Mouse (Mus musculus): ENCODE measurements around the gene Chmp1a.
A peak's percentile ranks its signal among the peaks of the same experiment; 100 is the strongest.
"Not testable (repeated sequence)": the region's sequence is repeated elsewhere in the genome, so short reads cannot be mapped to it uniquely, and the experiment has no call there.

Gene Chmp1a

DNA sequence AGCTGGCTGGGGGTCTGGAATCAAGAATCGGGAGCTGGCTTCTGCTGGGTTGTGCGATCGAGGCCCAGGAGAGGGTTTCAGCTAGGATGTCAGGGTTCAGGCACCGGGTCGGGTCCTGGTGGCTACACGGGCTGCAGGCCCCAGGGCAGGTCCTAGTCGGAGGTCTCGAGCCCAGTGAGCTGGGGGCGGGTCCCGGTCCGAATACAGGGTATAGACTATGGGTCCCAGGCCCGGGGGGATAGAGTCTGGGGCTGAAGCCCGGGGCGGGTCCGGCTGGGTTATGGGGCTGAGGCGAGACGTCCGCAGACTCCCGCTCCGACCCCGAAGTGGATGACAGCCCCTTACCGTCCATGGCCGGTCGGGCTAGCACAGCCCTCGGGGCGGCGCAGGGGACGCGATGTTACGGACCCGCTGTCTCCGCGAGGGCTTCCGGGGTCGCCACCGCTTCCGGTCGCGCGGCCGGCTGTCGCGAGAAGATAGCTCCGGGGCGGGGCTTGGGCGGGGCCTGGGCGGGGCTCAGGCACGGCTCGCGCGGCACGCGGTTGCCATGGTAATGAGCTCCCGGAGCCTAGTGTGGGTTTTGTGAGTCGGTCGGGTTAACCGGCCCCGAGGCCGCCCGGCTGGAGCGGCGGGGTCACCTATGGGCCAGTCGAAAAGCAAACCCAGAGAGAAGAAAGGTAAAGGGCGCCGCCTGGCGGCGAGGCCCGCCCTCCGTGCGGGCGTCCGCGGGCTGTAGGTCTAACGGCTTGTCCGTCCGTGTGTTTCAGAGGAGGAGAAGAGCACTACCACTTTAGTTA lies at the start of gene Chmp1a, which contains the start of gene Spata33:
Gene Chmp1a (minus strand): TSS at position 443 of the 797 bp plus-strand sequence.
Gene Spata33 (plus strand): TSS at position 512 of the 797 bp plus-strand sequence.
- DNase-seq (ENCODE audit: low spot score in 2 of 2): peak; percentile 90 to 91

DNA sequence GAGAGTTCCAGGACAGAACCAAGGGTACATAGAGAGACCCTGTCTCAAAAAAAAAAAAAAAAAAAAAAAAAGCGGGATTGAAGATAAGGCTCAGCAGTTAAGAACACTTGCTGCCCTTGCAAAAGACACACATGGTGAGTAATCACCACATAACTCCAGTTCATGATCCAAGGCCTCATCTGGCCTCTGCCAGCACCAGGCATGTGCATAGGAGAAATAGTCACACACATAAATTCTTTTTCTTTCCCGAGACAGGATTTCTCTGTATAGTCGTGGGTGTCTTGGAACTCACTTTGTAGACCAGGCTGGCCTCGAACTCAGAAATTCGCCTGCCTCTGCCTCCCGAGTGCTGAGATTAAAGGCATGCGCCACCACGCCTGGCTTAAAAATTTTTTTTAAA lies 45.0 kb upstream of the Chmp1a start:
- DNase-seq (ENCODE audit: low spot score in 2 of 2): not testable (repeated sequence)

- no peak for DNase-seq (ENCODE audit: low spot score in 2 of 2)
These were observed 44.6 kb upstream of the Chmp1a start for GRCm38 (mm10) chr8:123257114-123257513.

GRCm38 (mm10) chr8:123255170-123255569 lies 42.6 kb upstream of the Chmp1a start:
- DNase-seq (ENCODE audit: low spot score in 2 of 2): no peak

DNA sequence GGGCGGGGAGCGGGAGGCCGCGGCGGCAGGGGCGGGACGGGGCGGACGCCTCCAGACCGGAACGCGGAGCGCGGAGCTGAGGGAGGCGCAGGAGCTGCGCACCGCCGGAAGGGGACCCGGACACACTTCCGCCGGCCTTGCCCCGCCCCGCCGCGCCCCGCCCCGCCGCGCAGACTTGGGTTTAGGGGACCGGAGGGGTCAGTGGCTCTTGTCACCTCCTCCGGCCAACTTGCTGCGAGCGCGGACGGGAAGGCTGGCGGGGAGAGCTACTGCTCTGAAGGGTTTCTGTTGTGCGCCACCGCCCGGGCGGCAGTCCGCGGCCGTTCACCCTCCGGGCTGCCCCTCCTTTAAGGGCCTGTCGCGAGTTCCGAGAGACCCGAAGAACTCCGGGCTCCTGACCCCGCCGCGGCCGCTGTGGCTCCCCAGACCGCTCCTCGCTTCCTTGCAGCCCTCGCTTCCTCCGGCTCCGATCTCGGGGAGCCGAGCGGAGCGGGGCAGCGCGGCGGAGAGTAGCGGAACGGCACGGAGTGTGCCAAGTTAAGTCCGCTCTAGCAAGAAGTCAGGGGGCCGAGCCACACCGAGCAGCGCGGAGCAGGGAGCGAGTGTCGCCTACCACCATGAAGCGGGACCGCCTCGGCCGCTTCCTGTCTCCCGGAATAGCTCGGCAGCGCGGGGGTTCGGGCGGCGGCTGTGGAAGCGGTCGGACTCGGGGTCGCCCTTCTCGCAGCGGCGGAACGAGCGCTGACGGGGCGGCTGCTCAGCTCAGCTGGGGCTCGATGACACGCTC lies 41.7 kb upstream of the Chmp1a start, which contains the start of the genes Zfp276 and Vps9d1:
Gene Zfp276 (plus strand): TSS at position 97 of the 787 bp plus-strand sequence.
Gene Vps9d1 (minus strand): TSS at position 250 of the 787 bp plus-strand sequence.
- peak; percentile 86 to 88 for DNase-seq (ENCODE audit: low spot score in 2 of 2)

- DNase-seq (ENCODE audit: low spot score in 2 of 2): no peak
These were observed 41.0 kb upstream of the Chmp1a start for GRCm38 (mm10) chr8:123253451-123254098.

DNA sequence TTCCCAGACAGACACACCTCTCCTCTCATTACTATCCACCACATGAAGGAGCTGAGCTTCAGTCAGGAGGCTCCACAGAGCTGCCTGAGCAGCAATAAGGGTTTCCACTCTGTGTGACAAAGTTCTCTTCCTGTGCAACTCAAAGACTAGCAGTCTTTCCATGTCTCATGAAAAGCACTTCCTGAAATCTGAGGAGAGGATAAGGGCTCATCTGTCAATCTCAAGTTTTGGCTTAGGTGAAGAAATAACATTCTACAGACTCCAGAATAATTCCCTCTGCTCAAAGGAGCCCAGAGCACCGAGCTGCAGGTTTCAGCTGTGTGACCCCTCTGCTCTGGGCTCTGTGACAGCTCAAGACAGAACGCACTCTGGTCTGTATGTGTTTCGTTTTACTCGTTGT lies 40.4 kb upstream of the Chmp1a start:
- DNase-seq (ENCODE audit: low spot score in 2 of 2): no peak

DNA sequence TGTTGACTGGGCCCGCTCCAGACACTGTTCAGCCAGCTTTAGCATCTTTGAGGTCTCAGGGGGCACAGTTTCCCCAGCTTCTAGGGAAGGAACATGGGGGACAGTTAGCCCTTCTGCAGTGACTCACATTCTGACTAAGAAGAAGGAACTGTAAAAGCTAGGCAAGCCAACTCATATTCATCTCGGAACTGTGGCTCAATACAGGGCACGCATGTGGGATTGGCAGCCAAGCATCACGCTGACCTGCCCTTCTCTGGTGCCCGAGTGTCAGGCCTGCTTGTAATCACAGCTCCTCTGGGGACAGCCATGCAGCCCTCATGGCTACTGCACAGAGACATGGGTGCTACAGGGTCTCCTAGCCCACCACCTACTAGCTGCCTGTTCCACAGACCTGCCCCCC lies 38.4 kb upstream of the Chmp1a start:
- no peak for DNase-seq (ENCODE audit: low spot score in 2 of 2)

GRCm38 (mm10) chr8:123248596-123248995 lies 36.0 kb upstream of the Chmp1a start:
- no peak for DNase-seq (ENCODE audit: low spot score in 2 of 2)

DNA sequence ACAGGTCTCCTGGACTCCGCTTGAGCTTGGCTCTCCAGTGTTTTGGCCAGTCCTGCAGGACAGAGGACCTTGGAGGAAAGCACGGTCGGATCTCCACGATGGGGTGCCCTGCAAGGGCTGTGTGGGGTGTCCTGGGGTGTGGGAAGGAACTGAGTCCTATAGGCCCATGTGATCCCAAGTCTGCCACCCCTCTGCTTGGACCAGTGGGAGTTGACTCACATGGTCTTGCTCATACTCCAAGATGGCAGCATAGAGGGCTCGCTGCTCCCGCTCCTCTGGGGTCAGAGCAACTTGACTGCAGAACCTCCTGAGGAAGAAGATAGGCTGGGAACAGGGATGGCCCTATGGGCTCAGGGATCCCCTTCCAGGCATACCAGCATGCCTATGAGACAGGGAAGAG lies 35.2 kb upstream of the Chmp1a start:
- no peak for DNase-seq (ENCODE audit: low spot score in 2 of 2)

DNA sequence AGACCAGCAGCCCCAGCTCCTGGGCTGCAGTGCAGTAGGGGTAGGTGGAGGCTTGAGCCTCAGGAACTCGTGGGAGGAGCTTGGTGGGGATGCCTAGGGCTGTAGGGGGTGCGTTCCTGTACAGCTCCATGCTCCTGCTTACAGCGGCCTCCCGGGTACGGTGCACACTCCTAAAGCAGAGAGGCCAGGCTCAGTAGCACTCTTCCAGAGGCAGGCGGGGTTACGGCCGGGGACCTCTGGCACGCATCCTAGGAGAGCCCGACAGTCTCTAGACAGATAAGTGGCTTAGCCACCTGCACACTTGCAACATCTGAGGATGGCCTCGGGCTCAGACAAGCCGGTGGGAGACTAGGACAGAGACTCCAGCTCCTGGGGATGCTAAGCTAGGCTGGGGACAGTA lies 33.0 kb upstream of the Chmp1a start:
- no peak for DNase-seq (ENCODE audit: low spot score in 2 of 2)

- DNase-seq (ENCODE audit: low spot score in 2 of 2): no peak
These were observed 31.8 kb upstream of the Chmp1a start for GRCm38 (mm10) chr8:123244382-123244781.

GRCm38 (mm10) chr8:123243053-123243452 lies 30.5 kb upstream of the Chmp1a start:
- no peak for DNase-seq (ENCODE audit: low spot score in 2 of 2)

DNA sequence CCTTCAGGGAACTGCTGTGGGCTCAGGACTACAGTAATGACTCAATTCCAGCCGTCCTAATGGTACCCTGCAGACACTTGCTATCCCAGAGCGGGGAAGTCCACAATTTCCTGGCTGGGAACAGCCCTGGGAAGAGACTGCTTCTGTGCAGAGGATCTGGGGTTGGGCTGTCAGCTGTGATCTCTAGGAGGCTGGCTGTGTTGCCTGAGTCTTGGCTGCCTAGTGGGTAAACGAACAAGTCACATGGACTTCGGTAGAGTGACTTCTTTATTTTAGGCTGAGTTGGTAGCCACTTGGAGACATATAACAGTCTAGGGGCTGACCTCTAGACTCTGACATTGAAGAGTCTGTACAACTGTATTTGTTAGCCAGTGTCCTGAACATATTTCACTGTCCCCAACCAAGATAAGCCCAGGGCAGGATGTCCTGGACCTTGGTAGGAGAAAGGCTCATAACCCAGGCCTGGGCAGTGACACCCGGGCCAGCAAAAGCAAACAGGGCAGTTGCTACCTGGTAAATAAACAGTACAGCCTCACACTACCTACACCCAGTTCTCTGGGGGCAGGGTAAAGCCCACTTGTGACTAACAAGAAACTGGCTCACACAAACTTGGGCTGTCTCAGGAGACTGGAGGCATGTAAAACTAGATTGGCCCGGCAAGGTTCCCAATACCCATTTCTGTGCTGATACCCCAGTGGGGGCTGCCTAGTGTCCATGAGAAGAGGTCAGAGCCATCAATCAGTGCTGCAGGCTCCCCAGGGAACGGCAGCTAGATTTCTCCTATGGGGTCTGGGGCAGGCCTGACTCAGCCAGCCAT lies 29.8 kb upstream of the Chmp1a start:
- DNase-seq (ENCODE audit: low spot score in 2 of 2): no peak

GRCm38 (mm10) chr8:123239398-123239797 lies 26.8 kb upstream of the Chmp1a start:
- DNase-seq (ENCODE audit: low spot score in 2 of 2): no peak

GRCm38 (mm10) chr8:123235520-123236497 lies 23.2 kb upstream of the Chmp1a start, which contains the start of gene Spata2l:
TSS of gene Spata2l (minus strand) at chr8:123236233.
- DNase-seq (ENCODE audit: low spot score in 2 of 2): peak; percentile 77 to 84

DNA sequence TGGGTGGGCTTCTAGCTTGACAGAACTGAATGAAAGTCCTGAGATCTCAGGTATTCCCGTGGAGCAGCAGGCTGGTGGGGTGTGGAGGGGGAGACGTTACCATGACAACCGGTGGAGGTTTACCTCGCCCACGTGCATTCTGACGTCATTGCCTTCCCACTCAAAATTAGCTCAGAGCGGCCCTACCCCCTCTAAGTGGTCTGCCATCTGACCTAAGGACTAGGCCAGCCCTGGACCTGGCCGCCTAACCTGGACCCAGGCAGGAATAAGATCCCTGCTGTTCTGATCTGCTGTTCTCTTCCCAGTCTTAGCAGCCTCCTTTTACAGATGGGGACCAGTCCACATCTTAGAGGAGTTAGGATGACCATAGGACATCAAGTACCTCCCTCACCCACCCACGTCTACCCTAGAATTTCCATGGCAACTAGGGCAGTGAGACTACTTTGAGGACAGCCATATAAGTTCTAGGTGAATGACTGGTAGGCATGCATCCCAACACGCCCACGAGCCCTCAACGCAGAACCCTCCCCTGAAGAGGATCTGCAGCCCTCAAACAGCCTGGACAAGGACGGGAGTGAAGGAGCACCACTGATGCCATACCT lies 22.5 kb upstream of the Chmp1a start:
- DNase-seq (ENCODE audit: low spot score in 2 of 2): no peak

DNA sequence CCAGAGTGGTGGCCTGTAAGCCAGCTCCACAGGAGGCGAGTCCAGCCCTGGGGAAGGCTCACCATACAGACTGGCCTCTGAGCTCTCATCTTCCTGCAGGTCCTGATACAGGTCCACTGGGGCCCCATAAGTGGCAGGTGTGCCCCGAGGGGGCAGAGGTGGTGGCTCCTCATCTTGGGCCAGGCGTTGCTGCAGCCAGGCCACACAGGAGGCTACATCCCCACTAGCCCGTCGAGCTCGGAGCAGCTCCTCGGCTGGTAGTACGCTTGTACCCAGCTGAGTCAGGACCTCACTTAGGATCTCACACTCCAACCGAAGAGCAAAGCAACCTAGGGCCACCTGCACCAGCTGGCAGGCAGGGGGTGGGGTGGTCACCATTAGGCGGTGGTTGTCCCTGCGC lies 21.2 kb upstream of the Chmp1a start:
- DNase-seq (ENCODE audit: low spot score in 2 of 2): no peak

- no peak for DNase-seq (ENCODE audit: low spot score in 2 of 2)
These were observed 20.7 kb upstream of the Chmp1a start for GRCm38 (mm10) chr8:123233300-123233699.

- DNase-seq (ENCODE audit: low spot score in 2 of 2): no peak
These were observed 20.0 kb upstream of the Chmp1a start for GRCm38 (mm10) chr8:123232553-123232952.

All from urinary bladder, postnatal 4 days (tissue).